Mouse (Mus musculus): ENCODE measurements around the gene Lin54. TPM values are rescaled to one million over a fixed set of nuclear protein-coding genes. Genes with fewer than 3 reads are reported as not detected.

Gene Lin54
- 9.9 and 15.1 TPM in 2 replicates for polyA plus RNA-seq (2012; rRNA removed)

GRCm38 (mm10) chr5:100500458-100500961 lies at the start of gene Lin54:
TSS of gene Lin54 (minus strand) at chr5:100500639.

GRCm38 (mm10) chr5:100518049-100519026 lies 17.9 kb upstream of the Lin54 start, which contains the start of gene Cops4:
TSS of gene Cops4 (plus strand) at chr5:100518309.

GRCm38 (mm10) chr5:100415761-100416590 lies 84.5 kb downstream of the Lin54 start, which contains the start of gene Sec31a:
TSS of gene Sec31a (minus strand) at chr5:100416234.

Other genes with a start within 250 kb of the Lin54 start
- 63.5 and 126 TPM in 2 replicates for gene Sec31a, start 84.4 kb downstream of the Lin54 start, polyA plus RNA-seq (2012; rRNA removed)
- 58.4 and 113 TPM in 2 replicates for gene Cops4, start 17.7 kb upstream of the Lin54 start, polyA plus RNA-seq (2012; rRNA removed)
- gene Plac8, start 71.6 kb upstream of the Lin54 start, polyA plus RNA-seq (2012; rRNA removed), result 7.4 and 10.4 TPM in 2 replicates
- 79.1 and 83.1 TPM in 2 replicates for gene Coq2, start 174.5 kb upstream of the Lin54 start, polyA plus RNA-seq (2012; rRNA removed)
- 1.3 and 1.4 TPM in 2 replicates for gene Hpse, start 219.1 kb upstream of the Lin54 start, polyA plus RNA-seq (2012; rRNA removed)

All from central nervous system, embryonic 11.5 days (tissue).